Mouse (Mus musculus): ENCODE measurements around the gene Sptssb. TPM values are rescaled to one million over a fixed set of nuclear protein-coding genes. Genes with fewer than 3 reads are reported as not detected.

The Sptssb gene
- polyA plus RNA-seq, 1 experiment from 2014 or later, result 1.2 TPM

DNA sequence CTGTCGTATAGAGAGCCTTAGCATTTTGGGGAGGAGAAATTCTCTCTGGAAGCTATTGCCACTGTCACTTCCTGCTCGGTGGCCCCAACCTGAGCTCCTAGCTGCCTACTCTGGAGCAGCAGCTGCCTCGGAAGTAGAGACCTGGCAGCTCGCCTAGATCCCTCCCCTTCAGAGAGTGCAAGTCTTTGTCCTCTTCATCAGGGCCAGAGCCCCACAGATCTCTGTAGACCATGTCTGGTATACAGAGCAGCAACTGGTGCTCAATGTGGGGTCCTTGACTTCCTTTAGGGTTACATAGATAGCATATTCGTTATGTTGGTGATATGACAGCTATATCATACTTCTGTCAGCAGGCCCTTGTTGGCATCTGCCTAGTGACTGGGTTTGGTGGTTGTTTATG lies 41.3 kb downstream of the Sptssb start:
- WGBS, result 78% methylated on average over 5 of the region's 5 CpGs
- no peak overlapping the region for H3K4me2 ChIP-seq (ENCODE audit: low read length)
- no peaks in the 10 kb centered on the region for H3K9me3 ChIP-seq (replicated peaks; ENCODE audit: control insufficient read depth, low read length, poor library complexity, severe bottlenecking)
- no peaks in the 10 kb centered on the region; the same call in 1 of the 2 replicates for H3K4me1 ChIP-seq (ENCODE audit: control insufficient read depth, insufficient read depth, low read length)
- no peak overlapping the region for H3K9ac ChIP-seq (ENCODE audit: low read depth, low read length)
- H3K27ac ChIP-seq (ENCODE audit: low read length), result no peak overlapping the region
- no peak overlapping the region for H3K4me3 ChIP-seq (ENCODE audit: low read depth, low read length)
- no peaks in the 10 kb centered on the region for H3K27me3 ChIP-seq (ENCODE audit: control insufficient read depth, insufficient read depth, low read depth, low read length)
- H3K36me3 ChIP-seq (ENCODE audit: control insufficient read depth, insufficient read depth, low read length), result no peaks in the 10 kb centered on the region
- no peak for ATAC-seq

- Histone ChIP-seq H3K9me3 (replicated peaks; ENCODE audit: control insufficient read depth, low read length, poor library complexity, severe bottlenecking) (no peaks in the 10 kb centered on the region), H3K4me2 (ENCODE audit: low read length) (no peak overlapping the region), H3K9ac (ENCODE audit: low read depth, low read length) (no peak overlapping the region), H3K4me1 (ENCODE audit: control insufficient read depth, insufficient read depth, low read length) (no peaks in the 10 kb centered on the region; the same call in 1 of the 2 replicates), H3K4me3 (ENCODE audit: low read depth, low read length) (no peak overlapping the region), H3K27me3 (ENCODE audit: control insufficient read depth, insufficient read depth, low read depth, low read length) (no peaks in the 10 kb centered on the region), H3K27ac (ENCODE audit: low read length) (no peak overlapping the region), H3K36me3 (ENCODE audit: control insufficient read depth, insufficient read depth, low read length) (no peaks in the 10 kb centered on the region)
- WGBS, result 85% methylated on average over 2 of the region's 2 CpGs
- ATAC-seq, result no peak
These were observed 43.2 kb downstream of the Sptssb start for GRCm38 (mm10) chr3:69816547-69816946.

GRCm38 (mm10) chr3:69813005-69813695 lies 46.6 kb downstream of the Sptssb start:
- Histone ChIP-seq H3K27ac (ENCODE audit: low read length) (no peak overlapping the region), H3K9ac (ENCODE audit: low read depth, low read length) (no peak overlapping the region), H3K4me2 (ENCODE audit: low read length) (no peak overlapping the region), H3K4me3 (ENCODE audit: low read depth, low read length) (no peak overlapping the region), H3K4me1 (ENCODE audit: control insufficient read depth, insufficient read depth, low read length) (no peaks in the 10 kb centered on the region), H3K36me3 (ENCODE audit: control insufficient read depth, insufficient read depth, low read length) (no peaks in the 10 kb centered on the region), H3K27me3 (ENCODE audit: control insufficient read depth, insufficient read depth, low read depth, low read length) (no peaks in the 10 kb centered on the region), H3K9me3 (replicated peaks; ENCODE audit: control insufficient read depth, low read length, poor library complexity, severe bottlenecking) (no peaks in the 10 kb centered on the region)
- ATAC-seq, result no peak
- 85% methylated on average over 11 of the region's 11 CpGs for WGBS

DNA sequence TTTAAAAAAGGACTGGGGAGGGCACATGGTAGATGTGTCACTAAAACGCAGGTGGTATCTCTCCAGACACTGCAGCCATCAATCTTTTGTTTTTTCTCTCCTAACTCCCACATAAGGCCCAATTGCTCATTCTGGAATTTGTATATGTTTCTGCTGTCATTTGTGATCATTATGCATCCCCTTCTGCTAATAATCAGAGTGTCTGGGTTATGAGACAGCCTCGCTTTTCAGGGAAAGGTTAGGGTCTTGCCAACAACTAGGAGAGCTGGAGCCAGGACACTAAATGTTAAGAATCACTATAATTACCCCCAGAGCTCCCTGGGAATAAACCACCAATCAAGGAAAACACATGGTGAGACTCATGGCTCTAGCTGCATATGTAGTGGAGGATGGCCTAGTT lies 47.3 kb downstream of the Sptssb start:
- Histone ChIP-seq H3K9ac (ENCODE audit: low read depth, low read length) (no peak overlapping the region), H3K4me1 (ENCODE audit: control insufficient read depth, insufficient read depth, low read length) (no peaks in the 10 kb centered on the region), H3K4me2 (ENCODE audit: low read length) (no peak overlapping the region), H3K27me3 (ENCODE audit: control insufficient read depth, insufficient read depth, low read depth, low read length) (no peaks in the 10 kb centered on the region), H3K4me3 (ENCODE audit: low read depth, low read length) (no peak overlapping the region), H3K9me3 (replicated peaks; ENCODE audit: control insufficient read depth, low read length, poor library complexity, severe bottlenecking) (no peaks in the 10 kb centered on the region), H3K27ac (ENCODE audit: low read length) (no peak overlapping the region), H3K36me3 (ENCODE audit: control insufficient read depth, insufficient read depth, low read length) (no peaks in the 10 kb centered on the region)
- no peak for ATAC-seq
- 90% methylated on average over 2 of the region's 2 CpGs for WGBS

DNA sequence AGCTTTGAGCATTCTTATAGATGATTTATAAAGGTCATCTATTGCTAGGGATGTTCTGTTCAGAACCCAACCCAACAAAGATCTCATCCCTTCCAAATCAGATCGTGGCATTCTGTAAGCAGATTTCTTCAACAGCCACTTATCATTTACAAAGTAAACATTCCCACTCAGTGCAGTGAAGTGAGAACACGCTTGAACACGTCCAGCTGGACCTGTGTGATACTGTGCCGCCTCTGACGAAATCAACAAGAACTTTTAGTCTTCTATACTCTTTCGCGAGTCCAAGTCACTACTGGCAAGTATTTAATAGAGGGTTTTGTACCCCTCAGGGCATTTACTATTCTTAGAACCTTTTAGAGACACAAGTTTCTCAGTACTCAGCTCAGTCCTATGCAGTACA lies 51.3 kb downstream of the Sptssb start:
- no peaks in the 10 kb centered on the region for H3K9me3 ChIP-seq (replicated peaks; ENCODE audit: control insufficient read depth, low read length, poor library complexity, severe bottlenecking)
- H3K9ac ChIP-seq (ENCODE audit: low read depth, low read length), result no peak overlapping the region
- H3K4me2 ChIP-seq (ENCODE audit: low read length), result no peak overlapping the region
- ATAC-seq, result no peak
- H3K27ac ChIP-seq (ENCODE audit: low read length), result no peak overlapping the region
- H3K4me3 ChIP-seq (ENCODE audit: low read depth, low read length), result no peak overlapping the region
- no peaks in the 10 kb centered on the region for H3K36me3 ChIP-seq (ENCODE audit: control insufficient read depth, insufficient read depth, low read length)
- H3K4me1 ChIP-seq (ENCODE audit: control insufficient read depth, insufficient read depth, low read length), result no peaks in the 10 kb centered on the region
- 89% methylated on average over 7 of the region's 7 CpGs for WGBS
- no peaks in the 10 kb centered on the region for H3K27me3 ChIP-seq (ENCODE audit: control insufficient read depth, insufficient read depth, low read depth, low read length)

- H3K4me2 ChIP-seq (ENCODE audit: low read length), result no peak overlapping the region
- H3K9me3 ChIP-seq (replicated peaks; ENCODE audit: control insufficient read depth, low read length, poor library complexity, severe bottlenecking), result no peaks in the 10 kb centered on the region
- H3K4me3 ChIP-seq (ENCODE audit: low read depth, low read length), result no peak overlapping the region
- H3K27me3 ChIP-seq (ENCODE audit: control insufficient read depth, insufficient read depth, low read depth, low read length), result no peaks in the 10 kb centered on the region
- no peaks in the 10 kb centered on the region for H3K36me3 ChIP-seq (ENCODE audit: control insufficient read depth, insufficient read depth, low read length)
- H3K9ac ChIP-seq (ENCODE audit: low read depth, low read length), result no peak overlapping the region
- H3K4me1 ChIP-seq (ENCODE audit: control insufficient read depth, insufficient read depth, low read length), result no peaks in the 10 kb centered on the region
- ATAC-seq, result no peak
- 87% methylated on average over 1 of the region's 1 CpGs for WGBS
- H3K27ac ChIP-seq (ENCODE audit: low read length), result no peak overlapping the region
These were observed 56.6 kb downstream of the Sptssb start for GRCm38 (mm10) chr3:69803137-69803536.

DNA sequence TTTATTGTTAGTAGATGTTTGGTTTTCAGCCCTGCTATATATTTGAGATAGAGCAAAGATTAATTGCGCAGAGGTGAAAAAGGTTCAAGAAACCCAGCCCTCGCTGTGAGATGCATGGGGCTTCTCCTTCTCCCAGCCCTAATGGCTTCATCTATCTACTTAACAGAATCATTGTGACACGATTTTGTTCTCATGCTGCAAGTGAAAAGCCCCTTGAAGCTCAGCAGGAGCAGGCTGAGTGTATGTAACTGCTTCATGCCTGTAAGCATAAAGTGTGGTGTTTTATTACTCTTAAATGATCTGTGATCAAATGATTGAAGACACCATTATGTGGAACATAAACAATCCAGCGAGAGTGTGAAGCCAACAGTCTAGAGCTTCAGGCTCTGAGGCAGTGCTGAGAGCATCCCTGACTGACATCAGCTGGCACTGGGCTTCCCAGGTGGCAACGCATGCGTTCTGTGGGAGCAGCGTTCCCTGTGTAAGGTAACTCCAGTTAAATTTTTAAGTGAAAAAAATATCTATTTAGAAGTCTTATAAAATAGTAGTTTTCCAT lies 58.8 kb downstream of the Sptssb start:
- H3K27ac ChIP-seq (ENCODE audit: low read length), result no peak overlapping the region
- no peaks in the 10 kb centered on the region for H3K9me3 ChIP-seq (replicated peaks; ENCODE audit: control insufficient read depth, low read length, poor library complexity, severe bottlenecking)
- no peaks in the 10 kb centered on the region for H3K36me3 ChIP-seq (ENCODE audit: control insufficient read depth, insufficient read depth, low read length)
- no peak overlapping the region for H3K4me2 ChIP-seq (ENCODE audit: low read length)
- ATAC-seq, result no peak
- 61% methylated on average over 7 of the region's 7 CpGs for WGBS
- H3K4me1 ChIP-seq (ENCODE audit: control insufficient read depth, insufficient read depth, low read length), result no peaks in the 10 kb centered on the region
- H3K27me3 ChIP-seq (ENCODE audit: control insufficient read depth, insufficient read depth, low read depth, low read length), result no peaks in the 10 kb centered on the region
- H3K4me3 ChIP-seq (ENCODE audit: low read depth, low read length), result no peak overlapping the region
- no peak overlapping the region for H3K9ac ChIP-seq (ENCODE audit: low read depth, low read length)

- Histone ChIP-seq H3K9ac (ENCODE audit: low read depth, low read length) (no peak overlapping the region), H3K36me3 (ENCODE audit: control insufficient read depth, insufficient read depth, low read length) (no peaks in the 10 kb centered on the region), H3K4me1 (ENCODE audit: control insufficient read depth, insufficient read depth, low read length) (no peaks in the 10 kb centered on the region), H3K9me3 (replicated peaks; ENCODE audit: control insufficient read depth, low read length, poor library complexity, severe bottlenecking) (no peaks in the 10 kb centered on the region), H3K4me3 (ENCODE audit: low read depth, low read length) (no peak overlapping the region), H3K4me2 (ENCODE audit: low read length) (no peak overlapping the region), H3K27me3 (ENCODE audit: control insufficient read depth, insufficient read depth, low read depth, low read length) (no peaks in the 10 kb centered on the region), H3K27ac (ENCODE audit: low read length) (no peak overlapping the region)
- WGBS, result 74% methylated on average over 1 of the region's 1 CpGs
- ATAC-seq, result no peak
These were observed 60.6 kb downstream of the Sptssb start for GRCm38 (mm10) chr3:69799096-69799495.

- WGBS, result 89% methylated on average over 2 of the region's 2 CpGs
- Histone ChIP-seq H3K27me3 (ENCODE audit: control insufficient read depth, insufficient read depth, low read depth, low read length) (no peaks in the 10 kb centered on the region), H3K9me3 (replicated peaks; ENCODE audit: control insufficient read depth, low read length, poor library complexity, severe bottlenecking) (no peaks in the 10 kb centered on the region), H3K9ac (ENCODE audit: low read depth, low read length) (no peak overlapping the region), H3K27ac (ENCODE audit: low read length) (no peak overlapping the region), H3K4me2 (ENCODE audit: low read length) (no peak overlapping the region), H3K36me3 (ENCODE audit: control insufficient read depth, insufficient read depth, low read length) (no peaks in the 10 kb centered on the region), H3K4me3 (ENCODE audit: low read depth, low read length) (no peak overlapping the region), H3K4me1 (ENCODE audit: control insufficient read depth, insufficient read depth, low read length) (no peaks in the 10 kb centered on the region)
- no peak for ATAC-seq
These were observed 61.8 kb downstream of the Sptssb start for GRCm38 (mm10) chr3:69797969-69798368.

All from midbrain, embryonic 16.5 days (tissue).